Mouse (Mus musculus): Measurements from ENCODE around the gene Nprl2. TPM values are rescaled to one million over a fixed set of nuclear protein-coding genes. Genes with fewer than 3 reads are reported as not detected.
A peak's percentile ranks its signal among the peaks of the same experiment; 100 is the strongest.
"Not testable (repeated sequence)": the region's sequence is repeated elsewhere in the genome, so short reads cannot be mapped to it uniquely, and the experiment has no call there.

Gene Nprl2
- total RNA-seq, 2 experiments from 2014 or later, result 20.4 to 21.0 TPM

DNA sequence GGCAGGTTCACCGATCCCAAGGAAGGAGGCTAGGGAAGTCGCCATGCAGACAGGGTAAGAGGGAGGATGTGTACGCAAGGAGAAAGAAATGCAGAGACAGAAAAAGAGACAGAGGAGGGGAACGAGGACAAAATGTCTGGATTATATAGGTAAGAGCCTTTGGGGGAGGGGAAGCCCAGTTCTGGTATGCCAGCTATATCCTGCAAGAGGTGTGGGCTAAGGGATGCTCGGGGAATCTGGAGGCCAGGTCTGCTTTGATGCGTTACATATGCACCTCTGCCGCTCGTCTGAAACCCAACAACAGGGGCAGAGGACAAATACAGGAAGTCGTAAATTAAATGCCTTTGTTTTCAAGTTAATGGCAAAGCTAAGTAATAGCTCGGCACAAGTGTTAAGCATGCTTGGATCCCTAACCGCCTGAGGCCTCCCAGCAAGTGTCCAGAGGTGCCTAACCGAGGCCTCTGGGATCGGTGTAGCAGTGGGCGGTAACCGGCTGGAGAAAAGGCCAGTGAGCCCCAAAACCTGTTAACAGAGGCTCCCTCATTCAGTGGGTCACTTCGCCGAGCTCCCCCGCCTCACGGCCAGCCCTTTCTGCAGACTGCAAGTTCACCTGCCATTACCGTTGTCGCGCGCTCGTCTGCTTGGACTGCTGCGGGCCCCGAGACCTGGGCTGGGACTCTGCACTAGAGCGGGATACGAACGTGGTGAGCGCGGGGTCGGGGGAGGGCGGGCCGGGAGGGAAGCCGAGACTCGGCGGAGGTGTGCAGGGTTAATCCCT is 11.7 kb downstream of the Nprl2 start:
- DNase-seq, result no peak

- peak; percentile 94 to 97 for DNase-seq
Observed at GRCm38 (mm10) chr9:107554319-107554825, 12.3 kb downstream of the Nprl2 start.

GRCm38 (mm10) chr9:107555031-107555457 is 13.0 kb downstream of the Nprl2 start:
- DNase-seq, result peak; percentile 86 to 91

DNA sequence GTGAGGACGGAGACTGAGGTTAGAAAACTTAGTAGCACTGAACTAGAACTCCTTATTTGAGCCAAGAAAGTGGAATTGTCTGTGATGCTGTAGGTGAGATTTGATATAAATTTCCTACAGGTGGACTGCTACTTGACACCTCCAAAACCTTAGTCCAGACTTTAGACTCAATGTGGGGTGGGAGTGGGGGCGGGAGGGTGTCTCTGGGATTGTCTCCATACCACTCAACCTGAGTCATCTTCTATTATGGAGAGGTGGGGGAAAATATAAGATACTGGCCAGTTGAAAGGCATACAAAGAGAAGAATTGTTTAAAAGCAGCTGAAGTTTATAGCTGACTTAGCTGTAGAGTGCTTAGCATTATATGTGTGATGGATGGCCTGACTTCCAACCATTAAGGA is 13.7 kb downstream of the Nprl2 start:
- DNase-seq, result no peak

- no peak for DNase-seq
Observed at GRCm38 (mm10) chr9:107556346-107556745, 14.3 kb downstream of the Nprl2 start.

DNA sequence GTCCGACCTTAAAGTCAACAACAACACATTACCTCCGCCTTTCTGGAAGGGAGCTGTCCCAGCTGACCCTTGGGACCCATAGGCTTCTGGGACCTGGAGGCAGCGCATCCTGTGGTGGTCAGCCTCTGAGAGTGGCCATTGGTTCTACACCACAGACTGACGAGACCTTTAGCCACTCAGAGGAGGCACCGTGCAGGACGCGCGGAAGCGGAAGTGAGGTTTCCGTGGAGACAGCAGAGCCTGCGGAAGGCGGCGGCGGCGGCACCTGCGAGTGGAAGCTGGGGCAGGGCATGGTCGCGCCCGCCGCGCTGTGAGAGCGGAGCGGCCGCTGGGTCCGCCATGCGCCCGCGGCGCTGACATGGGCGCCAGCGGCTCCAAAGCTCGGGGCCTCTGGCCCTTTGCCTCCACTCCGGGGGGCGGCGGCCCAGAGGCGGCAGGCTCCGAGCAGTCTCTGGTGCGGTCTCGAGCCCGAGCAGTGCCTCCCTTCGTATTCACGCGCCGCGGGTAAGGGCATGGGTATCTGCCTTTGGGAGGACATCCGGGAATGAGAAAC is 21.1 kb downstream of the Nprl2 start, which contains the start of gene Tusc2:
Gene Tusc2 (plus strand): TSS at position 227 of the 553 bp plus-strand sequence.
- peak; percentile 97 to 98 for DNase-seq

DNA sequence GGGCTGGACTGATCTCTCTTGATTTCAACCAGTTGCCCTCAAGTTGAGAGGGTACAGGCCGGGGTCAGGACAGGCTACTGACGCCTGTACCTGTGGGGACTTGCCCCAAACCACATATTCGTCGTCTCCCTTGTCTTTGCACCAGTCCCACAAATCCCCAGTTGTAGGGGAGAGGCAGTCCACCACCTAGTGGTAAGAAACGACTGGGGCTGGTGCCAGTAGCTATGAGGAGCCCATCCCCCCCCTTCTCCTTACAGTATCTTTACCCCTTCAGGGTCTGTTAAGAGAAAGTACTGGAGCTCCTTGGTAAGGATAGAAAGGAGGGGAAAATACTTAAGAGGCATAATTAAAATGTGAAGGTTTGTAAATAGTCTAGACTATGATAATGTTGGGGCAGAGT is 23.5 kb downstream of the Nprl2 start:
- DNase-seq, result not testable (repeated sequence)

- DNase-seq, result peak; percentile 86 to 93
Observed at GRCm38 (mm10) chr9:107566041-107566709, 24.1 kb downstream of the Nprl2 start.

GRCm38 (mm10) chr9:107566855-107567254 is 24.8 kb downstream of the Nprl2 start:
- peak; percentile 71 to 91 for DNase-seq

DNA sequence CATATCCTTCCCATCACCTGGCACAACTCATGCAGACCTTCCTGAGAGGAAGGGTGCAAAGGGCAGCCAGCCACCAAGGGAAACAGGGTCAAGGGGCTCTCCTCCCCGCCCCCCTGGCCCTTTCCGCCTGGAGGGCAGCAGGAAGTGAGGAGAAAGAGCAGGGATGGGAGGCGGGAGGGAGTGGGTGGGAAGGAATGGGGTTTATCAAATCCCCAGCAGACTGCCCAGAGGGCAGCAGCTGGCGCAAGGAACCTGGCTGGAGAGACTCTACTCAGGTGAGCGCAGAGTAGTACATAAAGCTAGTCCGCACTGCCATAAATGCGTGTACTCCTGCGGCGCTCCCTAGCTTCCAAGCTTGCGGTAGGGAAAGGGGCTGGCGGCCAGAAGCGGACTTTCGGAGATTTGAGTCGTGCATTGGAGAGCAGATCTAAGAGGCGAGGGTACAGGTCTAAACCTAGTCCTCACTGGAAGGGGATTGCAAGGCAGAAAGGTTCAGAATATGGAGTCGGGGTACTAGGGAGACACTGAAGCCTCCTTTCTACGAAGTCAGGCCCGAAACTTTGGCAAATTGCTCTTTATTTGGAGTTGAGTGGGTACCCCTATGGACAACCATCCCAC is 25.8 kb downstream of the Nprl2 start, which contains the start of gene Hyal2:
Gene Hyal2 (plus strand): TSS at position 244 of the 618 bp plus-strand sequence.
- peak in 1 of 2 experiments; percentile 77 for DNase-seq

GRCm38 (mm10) chr9:107568331-107569261 is 26.6 kb downstream of the Nprl2 start:
- DNase-seq, result peak; percentile 91 to 92

DNA sequence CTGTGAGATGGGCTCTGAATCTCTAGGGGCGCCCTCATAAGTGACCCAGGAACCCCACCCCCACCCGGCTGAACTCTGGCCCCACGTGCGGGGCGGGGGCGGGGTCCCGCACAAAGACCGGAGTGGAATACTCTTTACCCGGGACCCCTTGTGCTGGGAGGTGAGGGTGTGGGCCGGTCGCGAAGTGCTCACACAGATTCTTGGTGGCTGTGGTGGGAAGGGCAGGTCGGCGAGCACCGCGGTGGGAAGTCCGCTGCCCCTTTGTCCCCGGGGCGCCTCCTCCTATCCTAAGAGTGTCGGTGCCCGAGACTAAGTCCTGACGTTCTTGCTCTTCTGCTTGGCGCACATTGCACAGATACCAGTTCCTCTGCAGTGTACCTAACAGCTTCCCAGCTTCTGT is 27.2 kb downstream of the Nprl2 start:
- no peak for DNase-seq

- DNase-seq, result no peak
Observed at GRCm38 (mm10) chr9:107570016-107570415, 28.0 kb downstream of the Nprl2 start.

DNA sequence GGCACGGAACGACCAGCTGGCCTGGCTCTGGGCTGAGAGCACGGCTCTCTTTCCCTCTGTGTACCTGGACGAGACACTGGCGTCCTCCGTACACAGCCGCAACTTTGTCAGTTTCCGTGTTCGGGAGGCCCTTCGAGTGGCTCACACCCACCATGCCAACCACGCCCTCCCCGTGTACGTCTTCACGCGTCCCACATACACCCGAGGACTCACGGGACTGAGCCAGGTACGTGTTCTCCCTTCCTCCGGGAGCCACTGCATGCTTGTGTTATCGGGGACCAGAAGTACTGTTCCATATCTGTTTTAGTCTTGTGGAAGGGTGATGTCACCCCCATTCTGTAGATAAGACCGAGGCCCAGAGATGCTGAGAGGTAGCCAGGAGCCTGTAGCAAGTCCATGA is 28.8 kb downstream of the Nprl2 start:
- no peak for DNase-seq

- peak in 1 of 2 experiments; percentile 78 for DNase-seq
Observed at GRCm38 (mm10) chr9:107571534-107572326, 29.7 kb downstream of the Nprl2 start.

DNA sequence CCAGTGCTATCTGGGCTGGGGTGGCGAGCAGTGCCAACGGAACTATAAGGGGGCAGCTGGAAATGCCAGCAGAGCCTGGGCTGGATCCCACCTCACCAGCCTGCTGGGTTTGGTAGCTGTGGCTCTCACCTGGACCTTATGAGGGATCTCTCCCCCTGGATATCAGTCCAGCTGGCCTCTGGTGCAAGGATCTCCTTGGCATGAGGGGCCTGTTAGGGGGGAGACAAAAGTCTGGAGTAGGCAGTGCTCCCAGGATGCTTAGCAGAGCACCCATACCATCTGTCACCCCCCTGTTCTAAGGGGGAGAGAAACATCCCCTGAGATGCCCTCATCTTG is 30.3 kb downstream of the Nprl2 start:
- DNase-seq, result no peak

- DNase-seq, result not testable (repeated sequence)
Observed at GRCm38 (mm10) chr9:107573774-107574173, 31.7 kb downstream of the Nprl2 start.

DNA sequence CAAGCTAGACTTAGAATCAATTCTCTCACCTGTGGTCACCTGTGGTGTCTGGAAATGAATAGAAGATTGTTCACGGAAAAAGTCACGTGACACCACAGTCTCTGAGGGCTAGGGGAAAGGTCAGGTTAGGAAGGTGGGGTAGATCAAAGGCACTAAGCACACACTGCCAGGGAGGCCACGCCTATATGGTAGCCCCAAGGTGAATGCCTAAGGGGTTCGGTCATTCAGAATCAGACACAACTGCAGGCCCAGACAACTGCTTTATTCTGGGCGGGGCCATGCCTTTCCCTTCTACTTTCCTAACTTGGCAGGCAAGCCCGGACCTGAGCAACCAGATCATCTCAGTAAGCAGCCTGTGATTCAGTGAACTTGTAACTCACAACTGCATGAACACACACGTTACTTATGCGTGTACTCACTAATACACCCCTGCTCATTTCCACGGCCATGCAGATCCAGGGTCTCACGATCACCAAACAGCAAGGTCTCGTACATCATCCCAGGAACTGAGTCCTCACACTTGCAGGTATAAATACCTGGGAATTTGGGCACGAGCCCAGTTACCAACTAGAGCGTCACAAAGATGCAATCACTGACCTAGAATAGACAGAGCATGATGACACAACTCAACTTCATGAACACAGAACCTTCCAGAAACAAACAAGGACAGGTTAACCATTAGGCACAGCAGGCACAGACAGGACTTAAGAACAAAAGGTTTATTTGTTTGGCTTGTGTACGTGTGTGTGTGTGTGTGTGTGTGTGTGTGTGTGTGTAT is 33.7 kb downstream of the Nprl2 start:
- DNase-seq, result no peak

DNA sequence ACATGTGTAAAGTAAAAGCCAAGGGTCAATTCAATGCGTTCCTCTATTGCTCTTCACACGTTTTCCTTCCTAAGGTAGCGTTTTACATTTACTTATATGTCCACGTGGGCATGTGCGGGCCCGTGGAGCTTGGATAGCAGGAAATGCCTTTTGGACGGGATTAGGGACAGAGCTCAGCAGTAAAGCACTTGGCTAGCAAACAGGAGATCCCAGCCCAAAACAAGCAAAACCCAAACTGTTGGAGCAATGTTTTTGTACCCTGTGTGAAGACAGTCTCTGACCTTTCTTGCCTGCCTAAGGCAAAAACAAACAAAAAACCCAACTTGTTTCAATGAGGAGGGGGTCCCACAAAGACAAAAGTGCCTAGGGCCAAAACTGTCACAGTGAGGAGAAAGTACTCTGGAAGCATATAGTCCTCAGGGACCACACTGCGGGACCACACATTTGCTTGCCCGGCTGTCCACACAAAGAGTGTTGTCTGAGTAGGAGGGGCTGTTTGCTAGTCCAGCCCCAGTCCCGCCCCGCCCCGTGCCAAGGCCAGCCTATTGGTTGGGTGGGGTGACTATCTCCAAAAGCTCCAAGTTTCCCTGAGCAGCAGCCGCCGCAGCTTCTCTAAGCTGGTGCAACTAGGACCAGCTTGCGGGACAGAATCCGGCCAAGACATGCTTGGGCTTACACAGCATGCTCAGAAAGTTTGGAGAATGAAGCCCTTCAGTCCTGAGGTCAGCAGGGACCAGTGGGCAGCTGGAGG is 34.5 kb downstream of the Nprl2 start, which contains the start of gene Hyal1:
Gene Hyal1 (plus strand): TSS at position 571 of the 751 bp plus-strand sequence.
- peak; percentile 88 to 89 for DNase-seq
